Mouse (Mus musculus): ENCODE results near the gene Picalm. TPM values are rescaled to one million over a fixed set of nuclear protein-coding genes. Genes with fewer than 3 reads are reported as not detected.

Picalm gene
- polyA plus RNA-seq, 1 experiment: 177 TPM

- Histone ChIP-seq H3K4me3 (ENCODE audit: low read depth, low read length) (no peak overlapping the region), H3K4me1 (ENCODE audit: control insufficient read depth, insufficient read depth, low read length) (no peaks in the 10 kb centered on the region), H3K27ac (ENCODE audit: insufficient read depth, low read length) (no peak overlapping the region), H3K36me3 (ENCODE audit: control insufficient read depth, insufficient read depth, low read length, poor library complexity, severe bottlenecking) (peaks cover 6% of the 10 kb centered on the region), H3K27me3 (ENCODE audit: control insufficient read depth, insufficient read depth, low read length, poor library complexity, severe bottlenecking) (no peaks in the 10 kb centered on the region), H3K9ac (ENCODE audit: low read depth, poor library complexity, severe bottlenecking) (no peak overlapping the region), H3K9me3 (replicated peaks; ENCODE audit: control insufficient read depth, insufficient read depth, low read length, poor library complexity, severe bottlenecking) (no peaks in the 10 kb centered on the region)
- TF ChIP-seq POLR2A (IDR thresholded peaks at IDR 0.05; ENCODE audit: insufficient read depth, low read length): no peak
- no peak for TF ChIP-seq CTCF (IDR thresholded peaks at IDR 0.05; ENCODE audit: low read depth, low read length)
- no peak for TF ChIP-seq EP300 (IDR thresholded peaks at IDR 0.05; ENCODE audit: insufficient read depth, low read depth, low read length)
Measured at GRCm38 (mm10) chr7:90200251-90200650, 70.2 kb downstream of the Picalm start.

- H3K36me3 ChIP-seq (ENCODE audit: control insufficient read depth, insufficient read depth, low read length, poor library complexity, severe bottlenecking): peaks cover 6% of the 10 kb centered on the region; the same call in 1 of the 2 replicates
- no peak overlapping the region for H3K9ac ChIP-seq (ENCODE audit: low read depth, poor library complexity, severe bottlenecking)
- H3K4me3 ChIP-seq (ENCODE audit: low read depth, low read length): no peak overlapping the region
- TF ChIP-seq EP300 (IDR thresholded peaks at IDR 0.05; ENCODE audit: insufficient read depth, low read depth, low read length): no peak
- no peaks in the 10 kb centered on the region for H3K9me3 ChIP-seq (replicated peaks; ENCODE audit: control insufficient read depth, insufficient read depth, low read length, poor library complexity, severe bottlenecking)
- H3K27me3 ChIP-seq (ENCODE audit: control insufficient read depth, insufficient read depth, low read length, poor library complexity, severe bottlenecking): no peaks in the 10 kb centered on the region
- H3K27ac ChIP-seq (ENCODE audit: insufficient read depth, low read length): no peak overlapping the region
- no peaks in the 10 kb centered on the region for H3K4me1 ChIP-seq (ENCODE audit: control insufficient read depth, insufficient read depth, low read length)
Measured at GRCm38 (mm10) chr7:90201877-90202465, 72.0 kb downstream of the Picalm start.

DNA sequence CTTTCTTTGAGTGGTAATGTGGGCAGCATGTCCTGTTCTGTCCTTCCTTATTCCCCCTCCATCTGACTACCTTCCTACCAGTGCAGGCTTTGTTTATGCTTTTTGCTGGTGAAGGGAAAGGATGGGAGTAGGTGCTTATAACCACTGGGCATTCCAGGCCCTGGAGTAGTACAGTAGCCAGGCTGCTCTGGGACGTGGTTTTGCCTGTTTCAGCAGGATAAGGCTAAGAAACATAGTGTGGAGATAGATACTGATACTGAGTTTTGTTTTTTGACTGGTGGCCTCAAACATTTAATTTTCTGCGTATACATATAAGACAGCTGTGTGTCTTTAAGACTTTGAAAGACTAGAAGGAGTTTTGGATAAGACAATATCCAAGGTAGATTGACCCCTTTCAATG, 73.9 kb downstream of the Picalm start:
- Histone ChIP-seq H3K27me3 (ENCODE audit: control insufficient read depth, insufficient read depth, low read length, poor library complexity, severe bottlenecking) (no peaks in the 10 kb centered on the region), H3K36me3 (ENCODE audit: control insufficient read depth, insufficient read depth, low read length, poor library complexity, severe bottlenecking) (peaks cover 10% of the 10 kb centered on the region), H3K4me3 (ENCODE audit: low read depth, low read length) (no peak overlapping the region), H3K4me1 (ENCODE audit: control insufficient read depth, insufficient read depth, low read length) (no peaks in the 10 kb centered on the region), H3K27ac (ENCODE audit: insufficient read depth, low read length) (no peak overlapping the region), H3K9ac (ENCODE audit: low read depth, poor library complexity, severe bottlenecking) (no peak overlapping the region), H3K9me3 (replicated peaks; ENCODE audit: control insufficient read depth, insufficient read depth, low read length, poor library complexity, severe bottlenecking) (no peaks in the 10 kb centered on the region)
- TF ChIP-seq POLR2A (IDR thresholded peaks at IDR 0.05; ENCODE audit: insufficient read depth, low read length) (no peak), EP300 (IDR thresholded peaks at IDR 0.05; ENCODE audit: insufficient read depth, low read depth, low read length) (no peak), CTCF (IDR thresholded peaks at IDR 0.05; ENCODE audit: low read depth, low read length) (no peak)

- Histone ChIP-seq H3K27ac (ENCODE audit: insufficient read depth, low read length) (no peak overlapping the region), H3K4me1 (ENCODE audit: control insufficient read depth, insufficient read depth, low read length) (no peaks in the 10 kb centered on the region), H3K9ac (ENCODE audit: low read depth, poor library complexity, severe bottlenecking) (no peak overlapping the region), H3K27me3 (ENCODE audit: control insufficient read depth, insufficient read depth, low read length, poor library complexity, severe bottlenecking) (no peaks in the 10 kb centered on the region), H3K36me3 (ENCODE audit: control insufficient read depth, insufficient read depth, low read length, poor library complexity, severe bottlenecking) (peaks cover 7% of the 10 kb centered on the region), H3K4me3 (ENCODE audit: low read depth, low read length) (no peak overlapping the region), H3K9me3 (replicated peaks; ENCODE audit: control insufficient read depth, insufficient read depth, low read length, poor library complexity, severe bottlenecking) (no peaks in the 10 kb centered on the region)
- no peak for TF ChIP-seq EP300 (IDR thresholded peaks at IDR 0.05; ENCODE audit: insufficient read depth, low read depth, low read length)
- no peak for TF ChIP-seq CTCF (IDR thresholded peaks at IDR 0.05; ENCODE audit: low read depth, low read length)
- no peak for TF ChIP-seq POLR2A (IDR thresholded peaks at IDR 0.05; ENCODE audit: insufficient read depth, low read length)
Measured at GRCm38 (mm10) chr7:90210116-90210515, 80.1 kb downstream of the Picalm start.

- H3K9ac ChIP-seq (ENCODE audit: low read depth, poor library complexity, severe bottlenecking): no peak overlapping the region
- no peak overlapping the region for H3K27ac ChIP-seq (ENCODE audit: insufficient read depth, low read length)
- no peak for TF ChIP-seq CTCF (IDR thresholded peaks at IDR 0.05; ENCODE audit: low read depth, low read length)
- TF ChIP-seq EP300 (IDR thresholded peaks at IDR 0.05; ENCODE audit: insufficient read depth, low read depth, low read length): no peak
- TF ChIP-seq POLR2A (IDR thresholded peaks at IDR 0.05; ENCODE audit: insufficient read depth, low read length): no peak
- peaks cover 7% of the 10 kb centered on the region for H3K36me3 ChIP-seq (ENCODE audit: control insufficient read depth, insufficient read depth, low read length, poor library complexity, severe bottlenecking)
- H3K4me3 ChIP-seq (ENCODE audit: low read depth, low read length): no peak overlapping the region
- H3K27me3 ChIP-seq (ENCODE audit: control insufficient read depth, insufficient read depth, low read length, poor library complexity, severe bottlenecking): no peaks in the 10 kb centered on the region
- H3K4me1 ChIP-seq (ENCODE audit: control insufficient read depth, insufficient read depth, low read length): no peaks in the 10 kb centered on the region
- no peaks in the 10 kb centered on the region for H3K9me3 ChIP-seq (replicated peaks; ENCODE audit: control insufficient read depth, insufficient read depth, low read length, poor library complexity, severe bottlenecking)
Measured at GRCm38 (mm10) chr7:90210947-90211346, 80.9 kb downstream of the Picalm start.

GRCm38 (mm10) chr7:90216511-90216910, 86.5 kb downstream of the Picalm start:
- Histone ChIP-seq H3K9me3 (replicated peaks; ENCODE audit: control insufficient read depth, insufficient read depth, low read length, poor library complexity, severe bottlenecking) (no peaks in the 10 kb centered on the region), H3K9ac (ENCODE audit: low read depth, poor library complexity, severe bottlenecking) (no peak overlapping the region), H3K27ac (ENCODE audit: insufficient read depth, low read length) (no peak overlapping the region), H3K4me3 (ENCODE audit: low read depth, low read length) (no peak overlapping the region), H3K4me1 (ENCODE audit: control insufficient read depth, insufficient read depth, low read length) (no peaks in the 10 kb centered on the region), H3K36me3 (ENCODE audit: control insufficient read depth, insufficient read depth, low read length, poor library complexity, severe bottlenecking) (no peaks in the 10 kb centered on the region), H3K27me3 (ENCODE audit: control insufficient read depth, insufficient read depth, low read length, poor library complexity, severe bottlenecking) (no peaks in the 10 kb centered on the region)
- TF ChIP-seq EP300 (IDR thresholded peaks at IDR 0.05; ENCODE audit: insufficient read depth, low read depth, low read length): no peak
- TF ChIP-seq CTCF (IDR thresholded peaks at IDR 0.05; ENCODE audit: low read depth, low read length): no peak
- no peak for TF ChIP-seq POLR2A (IDR thresholded peaks at IDR 0.05; ENCODE audit: insufficient read depth, low read length)

Data from ES-Bruce4 (cell line).